Mouse (Mus musculus): ENCODE results near the gene Lrba.

Gene Lrba

DNA sequence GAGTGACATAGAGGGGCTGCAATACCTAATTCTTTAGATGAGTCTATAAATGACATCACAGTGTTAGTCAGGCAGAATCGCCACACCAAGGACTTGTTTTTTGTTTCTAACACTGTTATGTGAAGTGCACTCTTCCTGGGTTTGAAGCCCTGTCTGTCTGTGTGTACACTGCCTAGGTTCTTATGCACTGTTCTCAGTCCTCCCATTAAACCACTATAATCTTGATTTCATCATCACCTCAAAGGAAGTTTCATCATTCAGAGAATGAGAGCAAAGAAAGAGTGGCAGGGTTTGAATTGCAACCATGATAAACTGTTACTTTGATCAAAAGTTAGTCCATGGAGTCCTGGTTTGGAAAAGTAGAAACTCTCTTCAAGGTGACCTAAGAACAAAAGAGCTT, 532.1 kb downstream of the Lrba start:
- no peak for DNase-seq (ENCODE audit: low read depth, low spot score)

DNA sequence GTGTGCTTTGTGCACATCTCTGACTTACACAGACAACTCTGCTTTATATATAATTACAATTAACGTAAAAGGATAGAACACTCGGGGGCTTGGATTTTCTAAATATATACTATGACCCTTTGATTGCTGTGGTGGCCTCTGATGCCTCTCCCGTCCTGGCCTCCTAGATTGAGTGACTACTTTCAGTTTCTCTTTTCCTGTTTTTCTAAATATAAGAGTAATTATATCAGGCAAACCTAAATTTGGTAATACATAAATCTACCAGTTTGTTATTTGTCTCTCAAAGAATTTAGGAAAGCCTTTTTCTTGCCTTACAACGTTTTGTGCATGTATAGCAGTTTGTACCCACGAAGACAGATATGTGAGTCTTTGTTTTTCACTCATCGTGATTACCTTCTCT, 534.2 kb downstream of the Lrba start:
- DNase-seq (ENCODE audit: low read depth, low spot score) = no peak

DNA sequence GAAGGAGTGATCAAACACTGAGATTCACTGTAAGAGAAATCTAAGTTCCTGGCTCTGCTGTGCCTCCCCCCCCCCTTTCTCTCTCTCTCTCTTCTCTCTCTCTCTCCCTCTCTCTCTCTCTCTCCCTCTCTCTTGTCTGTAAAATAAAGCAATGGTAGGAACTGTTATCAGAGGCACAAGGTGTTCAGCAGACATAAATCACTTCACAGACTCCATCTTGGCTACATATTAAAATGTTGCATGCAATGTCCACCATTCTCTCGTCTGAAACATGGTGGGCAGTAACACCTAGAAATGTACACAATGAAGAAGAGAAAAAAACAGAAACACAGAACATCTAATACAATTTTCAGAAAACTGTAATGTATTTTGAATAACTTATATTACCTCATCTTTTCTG, 534.9 kb downstream of the Lrba start:
- DNase-seq (ENCODE audit: low read depth, low spot score) = no peak

DNA sequence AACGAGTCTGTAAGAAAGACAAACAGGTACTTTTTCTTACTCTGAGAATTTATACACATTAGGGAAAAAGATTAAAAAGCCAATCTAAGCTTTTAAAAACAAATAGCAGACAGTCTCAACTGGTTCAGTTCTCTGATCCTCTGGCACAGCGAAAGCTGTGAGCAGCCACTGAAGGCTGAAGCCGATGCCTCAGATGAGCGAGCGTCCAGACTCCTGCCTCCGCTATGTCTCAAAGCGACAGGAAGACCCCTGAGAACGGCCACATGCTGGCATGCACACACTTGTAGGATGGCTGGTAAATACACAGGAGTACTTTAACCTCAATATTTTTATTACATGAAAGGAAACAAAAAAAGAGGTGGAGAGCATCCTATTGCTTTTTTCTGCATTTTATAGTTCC, 535.4 kb downstream of the Lrba start:
- no peak for DNase-seq (ENCODE audit: low read depth, low spot score)

DNA sequence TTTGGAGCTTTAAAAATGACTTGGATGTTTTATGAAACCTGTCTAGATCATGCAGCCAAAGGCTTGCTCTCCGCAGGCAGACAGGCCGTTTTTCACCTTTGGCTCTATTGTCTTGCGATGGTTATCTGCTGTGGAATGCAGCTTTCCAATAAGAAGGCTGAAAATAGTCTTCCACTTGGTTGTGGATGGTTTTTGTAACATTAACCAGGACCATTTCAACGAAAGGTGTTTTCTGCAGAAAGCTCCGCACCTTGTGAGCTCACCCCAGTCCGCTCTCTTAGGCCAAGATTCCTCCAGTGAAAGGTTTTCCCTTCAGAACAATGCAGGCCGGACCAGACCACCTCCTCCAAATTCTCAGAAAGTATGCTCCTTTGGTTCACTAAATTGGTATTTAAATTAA, 536.0 kb downstream of the Lrba start:
- DNase-seq (ENCODE audit: low read depth, low spot score) = no peak

DNA sequence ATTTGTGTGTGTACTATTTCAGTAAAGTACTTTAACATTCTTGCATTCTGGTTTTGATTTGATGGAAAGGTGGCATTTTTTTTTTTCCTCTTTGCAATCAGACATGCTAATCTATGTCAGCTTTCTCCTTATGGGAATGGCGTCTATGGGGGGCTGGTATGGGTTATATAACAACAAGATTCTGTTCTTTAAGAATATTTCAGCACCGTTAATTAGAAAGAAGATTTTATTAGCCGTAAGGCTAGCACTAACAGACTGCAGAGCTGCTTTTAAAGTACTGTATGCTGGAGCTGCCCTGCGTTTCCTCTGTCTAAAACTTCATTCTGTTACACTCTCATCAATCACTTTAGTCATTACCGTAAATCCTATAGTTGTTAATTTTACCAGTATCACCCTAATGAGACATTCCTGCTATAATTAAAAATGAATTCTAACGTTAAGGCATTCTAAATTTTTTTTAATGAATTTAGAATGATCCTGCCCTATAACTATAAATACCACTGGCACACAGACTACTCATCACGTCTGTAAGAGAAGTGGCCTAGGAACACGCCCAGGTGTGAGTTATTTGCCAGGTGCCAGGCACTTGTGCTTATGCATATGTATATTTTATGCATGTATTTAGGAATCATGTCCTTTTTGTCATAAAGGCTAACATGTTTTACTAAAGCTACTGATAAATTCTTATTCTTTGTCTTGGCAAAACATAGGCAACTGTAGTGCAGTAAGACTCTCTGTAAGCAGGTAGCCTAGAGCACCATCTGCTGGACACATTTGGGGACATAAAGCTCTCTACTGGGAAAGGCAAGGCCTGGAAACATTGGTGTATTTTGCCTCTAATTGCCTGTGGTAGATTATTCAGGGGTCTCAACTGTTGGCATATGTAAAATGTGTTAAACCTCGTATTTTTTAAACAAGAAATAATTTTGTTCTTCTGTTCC, 536.9 kb downstream of the Lrba start:
- peak; percentile 66 for DNase-seq (ENCODE audit: low read depth, low spot score)

DNA sequence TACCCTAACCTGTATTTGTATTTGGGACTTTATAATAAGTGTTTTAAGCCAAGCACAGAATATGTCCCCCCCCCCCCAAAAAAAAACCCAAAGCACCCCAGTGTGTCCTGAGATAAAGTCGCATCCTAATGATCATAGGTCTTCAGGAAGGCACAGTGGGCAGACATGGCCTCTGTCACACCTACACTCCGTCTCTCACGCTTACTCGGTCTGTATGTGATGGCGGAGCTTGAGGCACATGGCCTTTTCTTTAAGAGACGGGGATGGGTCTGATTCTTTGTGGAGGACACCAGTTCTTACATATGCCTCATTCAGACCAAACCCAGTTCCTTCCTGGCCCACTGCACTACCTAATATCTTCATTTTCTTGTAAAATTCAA, 537.5 kb downstream of the Lrba start:
- no peak for DNase-seq (ENCODE audit: low read depth, low spot score)

DNA sequence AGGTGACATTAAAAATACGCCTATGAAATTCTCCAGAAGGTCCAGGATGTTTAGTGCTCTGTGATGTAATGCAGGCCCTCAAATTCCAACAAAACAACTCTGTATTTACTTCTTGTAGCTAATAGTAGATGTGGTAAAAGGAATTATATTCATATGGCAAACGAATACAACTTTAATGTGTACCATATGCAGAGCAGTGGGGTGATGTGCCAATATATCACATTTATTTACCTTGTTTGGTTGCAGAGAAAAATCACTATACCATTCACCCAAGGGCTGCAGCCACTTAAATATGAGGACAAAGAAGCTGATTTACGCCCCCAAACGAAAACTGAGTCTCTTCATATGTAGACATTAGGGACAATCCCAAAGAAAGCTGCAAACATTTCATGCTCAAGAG, 538.0 kb downstream of the Lrba start:
- no peak for DNase-seq (ENCODE audit: low read depth, low spot score)

DNA sequence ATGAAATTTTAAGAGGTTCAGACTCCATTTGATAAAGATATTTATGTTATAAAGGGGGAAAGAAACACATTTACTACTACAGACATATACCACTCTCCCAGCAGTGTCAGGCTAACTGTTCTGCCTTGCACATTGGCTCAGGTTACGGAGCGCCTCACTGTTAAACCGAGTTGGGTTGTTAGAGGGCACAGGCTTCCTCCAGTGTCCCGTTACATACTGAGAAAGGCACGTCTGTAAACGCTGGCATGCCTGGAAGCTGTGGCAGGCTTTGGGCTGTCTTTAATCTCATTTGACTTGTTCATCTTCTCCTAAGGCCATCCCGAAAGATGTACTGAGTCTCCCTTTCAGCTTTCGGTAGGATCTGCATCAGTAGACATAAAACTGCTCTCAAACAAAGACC, 544.1 kb downstream of the Lrba start:
- no peak for DNase-seq (ENCODE audit: low read depth, low spot score)

DNA sequence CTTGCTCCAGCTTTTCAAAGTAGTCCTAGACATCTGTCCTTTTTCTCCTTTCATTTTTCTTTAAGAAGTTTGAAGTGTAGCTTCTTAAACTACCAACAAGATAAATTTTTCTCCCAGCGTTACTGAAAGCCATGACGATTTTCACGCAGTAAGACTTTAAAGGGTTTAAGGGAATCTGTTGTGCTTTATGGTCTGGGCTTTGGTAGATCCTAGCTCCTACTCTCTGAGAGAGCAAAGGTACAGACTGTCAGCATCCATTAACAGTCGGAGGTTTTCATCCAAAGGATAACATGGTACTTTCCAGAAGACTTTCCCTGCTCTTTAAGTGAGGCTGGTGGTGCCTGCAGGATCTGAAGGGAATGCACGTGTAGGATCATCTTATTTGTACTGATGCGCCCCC, 544.5 kb downstream of the Lrba start:
- no peak for DNase-seq (ENCODE audit: low read depth, low spot score)

DNA sequence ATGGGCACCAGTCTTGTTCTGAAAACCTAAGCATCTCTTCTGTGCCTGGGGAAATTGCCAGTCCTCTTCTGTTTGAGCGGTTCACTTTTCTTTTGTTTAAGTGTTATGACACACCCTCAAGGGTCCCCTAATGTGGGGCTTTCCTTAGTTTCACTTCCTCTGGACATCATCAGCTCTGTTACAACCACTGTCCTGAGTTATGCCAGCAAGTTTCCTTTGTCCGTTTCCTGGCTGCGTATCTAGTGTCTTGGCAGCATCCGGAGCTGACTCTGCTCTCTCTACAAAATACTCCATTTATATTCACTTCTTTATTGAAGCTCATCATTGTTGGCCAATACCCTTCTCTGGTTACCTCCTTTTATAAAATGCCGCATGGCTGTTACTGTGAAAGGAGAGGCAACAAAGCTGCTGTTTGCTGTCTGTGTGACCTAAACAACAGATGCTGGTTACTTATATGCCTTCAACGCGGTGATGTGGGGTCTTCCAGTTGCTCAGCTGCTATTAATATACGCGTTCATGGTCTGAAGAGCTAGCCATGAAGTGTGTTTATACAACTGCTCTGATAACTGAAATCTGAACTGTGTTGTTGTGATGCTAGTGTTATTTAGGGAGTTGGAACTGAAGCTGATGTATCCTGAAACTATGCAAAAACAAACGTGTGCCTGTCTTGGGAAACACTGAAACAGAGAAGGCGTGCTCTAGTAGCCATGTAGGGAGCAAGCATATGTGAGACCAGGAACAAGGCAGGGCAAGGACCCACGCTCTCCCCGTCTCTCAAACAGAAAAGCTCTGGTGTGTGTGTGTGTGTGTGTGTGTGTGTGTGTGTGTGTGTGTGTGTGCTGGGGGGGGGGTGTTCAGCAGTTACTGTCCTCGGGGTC, 550.3 kb downstream of the Lrba start:
- DNase-seq (ENCODE audit: low read depth, low spot score) = no peak

DNA sequence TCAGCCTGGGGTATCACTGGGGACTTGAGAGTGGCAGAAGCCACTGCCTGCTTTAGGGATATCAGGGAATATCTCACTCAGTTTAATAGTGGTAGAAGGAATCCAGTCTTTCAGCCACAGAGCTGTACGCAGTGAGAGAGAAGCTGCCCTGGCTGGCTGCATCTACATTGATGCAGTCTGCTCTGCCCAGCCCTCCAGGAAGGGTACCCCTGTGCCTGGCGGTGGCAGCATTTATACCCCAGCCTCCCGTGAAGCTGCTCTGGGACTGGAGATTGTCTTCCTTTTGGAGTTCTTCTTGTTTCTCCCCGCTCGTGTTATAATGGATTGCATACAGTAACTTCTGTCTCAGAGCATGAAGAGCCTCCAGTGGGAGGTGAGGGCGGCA, 551.0 kb downstream of the Lrba start:
- no peak for DNase-seq (ENCODE audit: low read depth, low spot score)

DNA sequence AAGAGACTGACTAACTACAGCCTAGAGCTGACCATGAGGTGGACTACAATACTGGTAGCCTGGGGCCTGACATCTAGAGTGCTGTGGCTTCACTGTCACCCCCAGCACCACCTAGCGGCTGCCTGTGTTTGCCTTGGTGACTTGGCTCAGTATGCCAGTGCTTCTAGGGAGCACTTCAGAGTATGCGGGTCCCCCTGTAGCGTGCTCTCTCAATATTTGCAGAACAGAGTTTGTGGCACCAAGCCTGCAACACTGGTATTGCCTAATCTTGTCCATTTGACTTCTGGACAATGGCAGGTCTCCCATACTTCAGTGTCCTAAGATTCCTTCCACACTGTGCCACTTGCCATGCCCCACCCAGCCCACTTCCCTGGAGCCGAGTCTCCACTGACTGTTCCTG, 555.2 kb downstream of the Lrba start:
- DNase-seq (ENCODE audit: low read depth, low spot score) = peak; percentile 19

DNA sequence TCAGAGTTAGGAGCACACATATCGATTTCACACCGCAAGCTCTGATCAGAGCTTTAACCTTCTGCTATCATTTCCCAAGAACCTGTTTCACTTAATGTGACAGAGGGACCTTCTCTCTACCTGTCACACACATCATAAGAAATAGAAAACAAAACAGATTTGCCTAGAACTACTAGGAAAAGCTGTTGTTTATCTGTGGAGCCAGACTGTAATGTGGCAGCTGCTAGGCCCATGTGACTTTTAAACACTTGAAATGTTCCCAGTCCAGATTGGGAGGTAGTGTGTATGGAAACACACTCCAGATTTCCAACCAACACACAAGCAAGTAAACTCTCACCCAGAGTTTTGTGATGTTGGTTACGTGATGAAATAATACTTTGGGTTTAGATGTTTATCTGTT, 559.6 kb downstream of the Lrba start:
- no peak for DNase-seq (ENCODE audit: low read depth, low spot score)

DNA sequence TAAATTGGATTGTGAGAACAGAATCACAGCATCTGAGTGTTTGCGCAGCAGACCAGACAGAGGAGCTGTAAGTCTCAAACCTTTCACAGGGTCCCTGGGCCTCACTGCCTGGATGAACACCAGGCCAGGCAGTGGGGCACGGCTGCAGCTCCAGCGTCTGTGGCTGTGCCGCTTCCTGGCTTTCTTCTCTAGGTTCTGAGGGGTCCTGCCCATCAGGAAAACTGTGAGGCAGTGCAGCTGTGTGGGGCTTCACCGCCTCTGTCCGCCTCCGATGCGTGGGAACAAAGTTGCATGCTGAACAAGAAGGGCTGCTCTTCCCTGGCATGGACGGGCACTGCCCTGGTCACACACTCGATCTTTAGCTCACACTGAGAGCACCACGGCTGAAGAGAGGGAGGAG, 560.5 kb downstream of the Lrba start:
- no peak for DNase-seq (ENCODE audit: low read depth, low spot score)

DNA sequence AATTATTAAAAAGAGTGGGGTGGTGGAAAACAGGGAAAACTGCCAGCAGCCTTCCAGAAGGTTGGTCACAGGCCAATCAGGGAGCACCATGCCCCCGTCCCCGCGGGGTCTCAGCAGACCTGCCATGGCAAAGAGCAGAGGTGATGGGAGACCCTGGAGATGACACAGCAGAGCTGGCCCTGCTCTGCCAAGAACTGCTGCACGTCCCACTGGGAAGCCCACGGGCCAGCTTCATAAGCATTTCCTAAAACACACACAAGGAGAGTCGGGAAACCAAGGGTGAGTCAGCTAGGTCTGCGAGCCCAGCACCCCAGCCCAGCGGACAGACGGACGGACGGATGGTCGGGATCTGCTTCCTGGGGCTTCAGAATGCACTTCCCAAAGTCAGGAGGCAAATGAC, 561.8 kb downstream of the Lrba start:
- no peak for DNase-seq (ENCODE audit: low read depth, low spot score)

DNA sequence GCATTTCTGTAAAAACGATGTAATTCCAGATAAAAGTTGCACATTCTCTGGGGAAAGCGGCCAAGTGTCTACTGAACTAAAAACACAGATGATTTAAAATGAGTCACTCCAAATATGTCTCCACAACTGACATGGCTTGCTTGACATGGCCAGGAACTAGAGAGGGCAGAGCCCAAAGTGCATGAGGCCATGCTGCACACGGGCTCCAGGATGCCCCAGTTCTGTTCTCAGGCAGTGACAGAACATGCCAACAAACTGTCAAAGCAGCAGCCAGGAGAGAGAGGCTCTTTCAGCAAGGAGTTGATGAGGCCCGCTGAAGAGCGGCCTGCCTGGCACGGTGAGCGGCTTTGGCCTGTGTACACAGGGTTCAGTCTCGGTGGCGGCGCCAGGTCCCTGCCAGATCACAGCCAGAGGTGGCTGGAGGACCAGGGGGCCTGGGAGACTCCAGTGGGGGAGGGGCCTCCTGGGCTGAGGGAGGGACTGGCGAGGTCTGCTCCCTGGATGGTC, 562.4 kb downstream of the Lrba start:
- no peak for DNase-seq (ENCODE audit: low read depth, low spot score)

DNA sequence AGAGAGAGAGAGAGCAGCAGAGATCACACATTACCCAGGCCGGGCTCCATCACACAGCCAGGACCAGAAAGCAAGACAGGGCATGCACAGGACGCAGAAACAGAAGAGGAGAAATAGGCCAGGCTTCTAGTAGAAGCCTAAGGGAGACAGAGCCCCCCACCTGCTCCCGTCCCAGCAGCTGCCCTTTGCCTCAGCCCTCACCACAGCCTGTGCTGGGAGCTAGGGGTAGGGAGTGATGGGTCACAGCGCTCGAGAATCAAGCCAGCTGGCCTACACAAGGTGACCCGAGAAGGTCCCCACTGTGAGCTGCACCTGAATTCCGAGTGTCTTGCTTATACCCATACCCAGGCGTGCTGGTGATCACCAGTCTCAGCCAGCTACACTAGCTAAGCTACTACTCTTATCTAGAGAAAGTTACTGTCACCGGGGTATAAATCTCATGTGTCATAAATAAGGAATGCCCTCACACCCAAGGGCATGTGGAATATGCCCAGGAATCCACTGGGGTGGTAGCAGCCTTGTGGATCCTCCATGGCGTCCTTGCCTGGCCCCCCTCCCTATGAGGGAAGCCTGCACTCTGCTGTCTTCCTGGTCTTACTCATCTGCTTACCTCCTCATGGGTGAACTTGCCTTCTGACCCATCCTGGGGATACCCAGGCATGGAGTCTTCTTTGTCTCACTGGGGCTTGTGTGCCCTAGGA, 563.1 kb downstream of the Lrba start:
- no peak for DNase-seq (ENCODE audit: low read depth, low spot score)

DNA sequence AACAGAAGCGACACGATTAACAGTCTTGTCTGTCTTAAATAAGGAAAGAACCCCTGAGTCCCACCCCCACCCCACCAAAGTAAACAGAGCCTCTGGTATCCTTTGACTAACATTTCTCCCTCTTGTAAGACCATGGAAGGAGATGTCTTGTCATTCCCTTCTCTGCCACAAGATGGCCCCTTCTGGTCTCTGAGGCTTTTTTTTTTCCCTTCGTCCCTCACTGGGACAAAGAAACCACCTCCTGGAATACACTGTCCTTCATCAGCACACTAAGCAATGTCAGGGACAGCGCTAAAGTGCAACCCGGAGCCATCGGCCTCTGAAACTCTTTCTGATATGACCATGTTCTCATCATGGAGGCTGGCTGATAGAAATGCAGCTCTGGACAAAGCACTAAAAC, 564.2 kb downstream of the Lrba start:
- DNase-seq (ENCODE audit: low read depth, low spot score) = peak; percentile 84

DNA sequence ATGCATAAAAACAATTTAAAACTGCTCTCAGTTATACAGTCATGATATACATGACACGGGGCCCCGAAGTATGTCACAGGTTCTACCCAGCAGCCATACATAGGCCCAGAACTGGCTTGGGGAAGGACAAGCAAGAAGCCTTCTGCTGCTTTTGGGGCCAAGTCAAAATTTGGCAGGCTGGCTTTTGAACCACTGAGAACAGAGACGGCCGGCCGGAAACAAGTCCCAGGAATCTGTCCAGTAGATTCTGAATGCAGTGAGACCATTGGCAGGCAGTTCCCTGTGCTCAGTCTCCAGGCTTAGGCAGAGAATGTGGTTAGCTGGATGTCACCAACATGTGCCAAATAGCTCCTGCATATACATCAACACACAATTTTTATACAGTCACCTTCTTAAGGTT, 565.3 kb downstream of the Lrba start:
- no peak for DNase-seq (ENCODE audit: low read depth, low spot score)

DNA sequence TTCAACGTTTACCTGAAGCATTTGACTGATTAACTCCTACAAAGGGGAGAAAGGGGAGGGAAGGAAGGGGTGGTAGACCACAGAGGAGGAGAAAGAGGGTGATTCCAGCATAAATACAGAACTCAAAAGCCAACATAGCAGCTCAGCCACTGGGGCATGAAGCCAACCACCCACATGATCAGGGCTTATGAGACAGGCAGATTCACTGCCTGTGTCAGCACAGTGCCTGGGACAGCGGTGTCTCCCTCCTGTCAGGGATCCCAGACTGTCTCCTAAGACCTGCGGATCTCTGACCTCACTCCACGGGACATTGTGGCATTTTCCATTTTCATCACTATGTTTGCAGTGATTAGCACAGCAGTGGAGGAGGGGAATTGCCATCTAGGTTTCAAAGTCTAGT, 568.8 kb downstream of the Lrba start:
- no peak for DNase-seq (ENCODE audit: low read depth, low spot score)

DNA sequence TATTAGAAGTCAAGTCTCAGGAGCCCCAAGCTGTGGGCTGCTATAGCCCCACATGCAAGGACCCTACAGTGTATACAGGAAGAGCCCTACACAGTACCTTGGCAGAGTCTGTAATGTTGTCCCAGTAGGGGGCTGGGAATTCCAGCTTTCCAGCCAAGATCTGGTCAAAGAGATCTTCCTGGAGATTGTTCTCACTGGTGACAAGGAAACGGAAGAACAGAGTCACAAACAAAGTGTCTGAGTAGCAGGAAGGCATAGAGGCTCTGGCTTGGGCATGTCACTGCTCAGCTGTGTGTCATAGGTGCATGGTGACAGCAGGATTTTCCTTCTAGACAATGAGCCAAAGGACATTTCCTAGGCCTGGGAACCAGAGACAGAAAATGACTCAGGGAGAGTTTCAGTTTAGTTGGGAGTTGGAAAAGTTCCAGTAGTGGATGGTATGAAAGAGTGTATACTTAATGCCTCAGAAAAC, 569.3 kb downstream of the Lrba start:
- DNase-seq (ENCODE audit: low read depth, low spot score) = no peak

All from ES-CJ7 (cell line).